Mouse (Mus musculus): ENCODE results near the gene Plcg2.
A peak's percentile ranks its signal among the peaks of the same experiment; 100 is the strongest.

The Plcg2 gene

DNA sequence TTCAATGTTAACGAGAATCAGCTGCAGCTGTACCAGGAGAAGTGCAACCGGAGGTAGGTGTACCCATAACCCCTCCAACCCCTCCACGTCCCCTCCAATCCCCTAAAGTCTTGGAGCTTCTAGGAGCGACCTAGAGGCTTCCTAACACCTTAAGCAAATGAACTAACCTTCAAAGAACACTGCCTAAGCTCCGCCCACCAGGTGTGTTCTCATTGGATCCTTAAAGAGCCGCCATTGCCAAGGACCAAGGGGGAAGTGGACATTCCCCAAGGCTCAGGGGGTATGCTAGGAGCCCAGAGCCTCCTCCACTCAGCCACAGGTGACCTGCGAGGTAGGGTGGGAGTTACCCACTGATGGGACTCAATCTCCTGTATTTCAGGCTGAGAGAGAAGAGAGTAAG, 136.3 kb downstream of the Plcg2 start:
- no peak for DNase-seq (ENCODE audit: low spot score)

DNA sequence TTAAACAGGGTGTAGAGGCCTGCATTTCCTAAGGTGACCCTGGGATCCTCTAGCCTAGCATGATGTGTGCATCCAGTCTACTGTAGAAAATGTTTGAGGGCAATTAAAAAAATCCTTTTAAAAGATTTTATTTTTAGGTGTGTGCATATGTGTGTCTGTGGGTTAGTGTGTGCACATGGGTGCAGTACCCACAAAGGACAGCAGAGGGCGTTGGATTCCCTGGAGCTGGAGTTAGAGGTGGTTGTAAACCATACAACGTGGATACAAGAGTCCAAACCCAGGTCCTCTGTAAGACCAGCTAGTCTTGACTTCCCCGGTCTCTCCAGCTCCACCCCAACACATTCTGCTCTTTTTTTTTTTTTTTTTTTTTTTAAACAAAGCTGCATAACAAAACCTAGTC, 139.4 kb downstream of the Plcg2 start:
- no peak for DNase-seq (ENCODE audit: low spot score)

DNA sequence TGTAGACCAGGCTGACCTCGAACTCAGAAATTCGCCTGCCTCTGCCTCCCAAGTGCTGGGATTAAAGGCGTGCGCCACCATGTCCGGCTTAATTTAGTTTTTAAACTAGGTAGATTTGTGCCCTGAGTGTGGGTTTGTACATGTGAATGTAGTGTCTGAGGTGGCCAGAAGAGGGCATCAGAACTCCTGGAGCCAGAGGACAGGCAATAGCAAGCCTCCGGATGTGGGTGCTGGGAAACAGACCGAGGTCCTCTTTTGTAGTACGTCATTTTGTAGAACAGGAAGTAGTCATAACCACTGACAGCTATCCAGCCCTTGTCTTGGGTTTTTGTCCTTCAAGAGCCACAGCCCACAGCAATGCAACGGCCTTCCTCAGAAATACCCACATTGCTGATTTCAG, 141.5 kb downstream of the Plcg2 start:
- no peak for DNase-seq (ENCODE audit: low spot score)

DNA sequence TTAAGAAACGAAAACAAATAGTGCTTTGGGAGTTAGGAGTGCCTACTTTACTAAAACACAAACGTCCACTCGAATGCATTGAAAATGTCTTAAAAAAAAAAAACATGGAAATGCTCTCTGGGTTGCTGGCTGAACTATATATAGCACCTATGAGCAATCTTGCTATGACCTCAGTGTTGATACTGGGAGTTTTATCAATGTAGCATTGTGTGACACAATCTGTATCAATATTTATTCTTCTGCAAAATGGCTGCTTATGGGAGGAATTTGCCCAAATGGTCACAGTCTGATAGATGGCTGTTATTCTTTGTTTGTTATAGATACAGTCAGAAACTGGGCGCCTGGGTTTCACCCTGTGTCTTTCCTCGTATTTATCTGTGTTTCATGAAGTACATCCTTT, 147.4 kb downstream of the Plcg2 start:
- DNase-seq (ENCODE audit: low spot score), result no peak

DNA sequence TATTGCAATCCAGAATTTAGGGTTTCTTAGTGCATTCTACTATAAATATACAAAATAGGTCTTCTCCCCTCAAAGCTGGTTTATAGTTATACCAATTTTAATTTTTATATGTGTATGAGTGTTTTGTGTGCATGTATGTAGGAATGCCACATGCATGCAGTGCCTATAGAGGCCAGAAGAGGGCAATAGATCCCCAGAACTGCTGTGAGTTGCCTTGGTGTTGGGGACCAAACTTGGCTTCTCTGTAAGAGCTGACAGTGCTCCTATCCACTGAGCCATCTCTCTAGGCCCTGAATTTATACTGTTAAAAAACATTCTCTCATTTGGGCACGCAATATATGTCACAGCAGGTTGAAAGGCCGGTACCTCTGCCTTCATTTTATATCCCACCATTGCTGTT, 147.9 kb downstream of the Plcg2 start:
- DNase-seq (ENCODE audit: low spot score), result peak; percentile 16

DNA sequence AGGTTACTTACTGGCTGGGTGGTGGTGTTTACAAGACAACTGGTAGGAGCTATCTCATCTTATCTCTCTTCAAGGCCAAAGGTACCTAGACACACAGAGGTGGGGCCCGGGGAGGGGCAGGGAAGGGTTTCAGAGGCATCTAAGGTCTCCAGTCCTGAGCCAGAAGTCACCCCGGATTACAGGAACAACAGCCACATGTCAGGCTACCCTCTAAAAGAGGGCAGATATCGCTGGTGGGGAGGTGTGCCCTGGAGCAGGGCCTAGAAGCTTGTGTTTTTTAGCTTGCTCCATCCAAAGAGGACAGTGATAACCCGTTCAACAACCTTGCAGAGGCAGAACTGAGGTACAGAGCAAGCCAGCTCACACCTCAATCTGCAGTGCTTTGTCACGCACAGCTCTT, 148.3 kb downstream of the Plcg2 start:
- no peak for DNase-seq (ENCODE audit: low spot score)

DNA sequence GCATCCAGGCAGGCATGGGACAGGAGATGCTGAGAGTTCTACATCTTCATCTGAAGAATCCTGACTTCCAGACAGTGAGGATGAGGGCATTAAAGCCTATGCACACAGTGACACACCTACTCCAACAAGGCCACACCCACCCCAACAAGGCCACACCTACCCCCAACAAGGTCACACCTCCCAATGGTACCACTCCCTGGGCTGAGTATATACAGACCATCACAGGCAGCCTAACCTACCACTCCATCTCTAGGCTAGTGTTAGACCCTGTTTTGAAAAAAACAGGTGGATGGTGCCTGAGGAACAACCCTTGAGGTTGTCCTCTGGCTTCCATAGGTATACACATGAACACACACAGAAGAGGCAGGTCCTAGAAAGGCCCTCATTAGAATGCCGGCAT, 154.2 kb downstream of the Plcg2 start:
- no peak for DNase-seq (ENCODE audit: low spot score)

DNA sequence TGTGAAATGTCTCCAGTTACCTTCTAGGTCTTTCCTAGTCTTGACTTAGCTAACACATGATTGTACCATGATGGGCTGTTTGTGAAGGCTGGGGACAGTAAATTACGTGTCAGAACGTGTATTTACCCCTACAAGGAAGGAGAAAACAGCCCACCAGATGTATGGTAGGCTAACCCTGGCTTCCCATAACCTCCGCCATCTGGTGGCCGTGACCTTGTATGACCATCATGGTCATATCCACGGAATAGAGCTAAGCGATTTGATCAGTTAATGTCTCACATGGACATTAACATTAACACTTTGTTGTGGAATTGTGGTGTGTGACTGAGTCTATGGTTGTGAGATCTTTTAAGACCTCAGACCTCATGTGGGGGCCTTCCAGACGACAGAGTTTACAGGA, 160.9 kb downstream of the Plcg2 start:
- DNase-seq (ENCODE audit: low spot score), result no peak

DNA sequence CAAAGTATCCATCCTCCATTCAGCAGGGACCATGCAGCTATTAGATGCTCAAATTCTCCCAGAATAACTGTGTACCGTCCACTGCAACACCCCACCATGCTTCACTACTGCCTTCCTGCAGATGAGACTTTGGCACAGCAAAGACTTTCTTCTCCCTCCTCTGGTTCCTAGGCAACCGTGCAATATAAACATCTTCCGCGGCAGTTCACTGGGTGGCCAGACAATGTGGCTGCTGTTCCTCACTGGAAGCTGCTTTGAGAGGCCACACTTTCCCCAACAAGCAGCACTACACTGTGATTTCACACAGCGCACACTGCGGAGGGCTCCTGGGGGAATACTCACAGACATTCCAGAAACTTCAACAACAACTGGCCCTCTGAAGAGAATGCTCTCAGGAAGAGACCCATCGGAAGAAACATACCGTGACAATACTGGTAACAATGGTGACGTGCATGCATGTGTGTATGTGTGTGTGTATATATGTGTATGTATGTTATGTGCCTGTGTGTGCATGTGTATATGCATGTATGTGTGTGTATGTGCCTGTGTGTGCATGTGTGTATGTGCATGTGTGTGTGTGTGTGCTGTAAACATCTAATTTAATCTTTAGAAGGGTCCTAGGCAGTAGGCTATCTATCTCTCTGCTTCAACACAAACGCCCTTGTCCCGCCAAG, 162.4 kb downstream of the Plcg2 start:
- DNase-seq (ENCODE audit: low spot score), result peak; percentile 3

DNA sequence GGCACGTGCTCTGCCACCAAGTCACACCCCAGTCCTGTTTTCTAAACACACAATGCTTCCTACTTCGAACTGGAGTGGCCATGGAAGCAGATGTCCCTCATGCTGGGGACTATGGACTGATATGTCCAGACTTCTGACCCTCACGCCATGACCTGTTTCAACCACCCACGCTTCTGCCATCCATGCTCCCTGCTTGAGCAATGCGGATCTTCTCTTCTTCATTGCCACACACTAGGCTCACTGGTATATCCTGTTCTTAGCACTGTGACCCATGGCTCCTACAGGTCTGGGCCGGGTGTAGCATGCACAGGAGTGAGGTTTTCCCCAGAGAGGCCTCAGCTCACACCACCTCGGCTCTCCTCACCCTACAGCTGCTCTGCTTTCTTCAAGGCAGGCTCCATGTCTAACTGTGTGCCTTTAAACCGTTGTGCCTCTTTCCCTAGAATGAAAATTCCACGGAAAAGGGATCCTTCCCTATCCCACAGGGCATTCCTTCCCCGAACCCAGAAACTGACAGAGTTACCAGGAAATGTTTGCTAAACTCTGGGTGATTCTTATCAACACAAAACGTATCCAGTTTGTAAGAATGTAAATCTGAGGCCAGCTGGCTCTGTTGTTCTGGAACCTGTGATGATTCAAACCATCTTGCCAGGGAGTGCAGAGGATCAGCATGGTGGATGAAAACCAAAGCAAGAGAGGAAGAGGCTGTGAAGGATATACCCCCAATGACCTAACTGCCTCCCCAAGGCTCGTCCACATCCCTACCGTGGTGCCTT, 169.4 kb downstream of the Plcg2 start:
- no peak for DNase-seq (ENCODE audit: low spot score)

DNA sequence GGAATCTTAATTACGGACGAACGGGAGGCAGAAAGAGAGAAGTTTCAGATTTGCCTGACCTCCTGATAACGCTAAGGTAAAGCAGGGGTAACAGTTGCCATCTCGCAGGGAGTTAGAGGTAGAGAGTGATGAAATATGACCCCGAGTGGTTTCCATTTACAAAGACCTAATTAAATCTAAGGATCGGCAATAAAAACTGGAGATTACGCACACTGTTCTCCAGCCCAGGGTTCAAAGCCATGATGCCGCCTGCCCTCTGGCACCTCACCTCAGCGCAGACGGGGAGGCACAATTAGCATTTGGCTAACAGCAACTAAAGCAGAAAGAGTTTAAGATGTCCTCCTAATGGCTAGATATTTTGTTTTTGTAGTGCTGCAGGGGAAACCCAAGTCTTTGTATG, 172.4 kb downstream of the Plcg2 start:
- DNase-seq (ENCODE audit: low spot score), result no peak

DNA sequence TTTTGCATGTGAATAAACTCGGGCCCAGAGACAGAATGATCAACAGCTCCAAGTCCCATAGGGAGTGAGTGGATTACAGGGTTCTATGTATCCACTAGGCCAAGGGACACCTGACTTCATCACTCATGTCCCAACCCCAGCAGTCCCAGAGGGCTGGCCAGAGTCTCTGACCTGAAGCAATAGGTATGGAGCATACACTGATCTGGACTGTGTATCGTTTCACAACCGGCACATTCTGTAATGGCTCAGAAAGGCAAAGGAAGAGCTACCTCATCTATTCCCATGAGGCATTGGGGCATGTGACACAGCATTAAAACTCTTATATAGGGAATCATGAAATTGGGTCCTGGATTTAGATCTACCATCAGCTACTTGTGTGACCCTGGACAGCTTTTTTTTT, 174.5 kb downstream of the Plcg2 start:
- no peak for DNase-seq (ENCODE audit: low spot score)

DNA sequence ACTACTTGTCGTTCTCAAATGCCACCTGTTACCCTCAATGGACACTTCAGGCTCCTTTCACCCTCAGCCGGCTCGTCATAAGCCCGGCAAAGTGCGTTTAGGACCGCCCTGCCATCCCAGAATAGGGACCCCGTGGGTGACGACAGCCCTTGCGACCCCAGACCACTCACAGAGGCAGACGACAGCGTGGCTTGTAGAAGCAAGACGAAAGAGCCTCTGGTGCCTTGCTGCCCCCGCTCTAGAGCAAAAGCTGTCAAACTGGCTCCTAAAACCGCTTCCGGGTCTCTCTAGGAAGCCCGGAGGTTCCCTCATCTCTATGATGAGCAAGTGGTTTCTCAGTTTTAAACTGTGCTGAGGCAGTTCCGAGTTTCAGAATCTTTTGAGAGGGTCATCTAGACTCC, 175.3 kb downstream of the Plcg2 start, which contains the start of gene Sdr42e1:
TSS of gene Sdr42e1 (minus strand) at position 260 of the 401 bp plus-strand sequence.
- DNase-seq (ENCODE audit: low spot score), result peak; percentile 9

DNA sequence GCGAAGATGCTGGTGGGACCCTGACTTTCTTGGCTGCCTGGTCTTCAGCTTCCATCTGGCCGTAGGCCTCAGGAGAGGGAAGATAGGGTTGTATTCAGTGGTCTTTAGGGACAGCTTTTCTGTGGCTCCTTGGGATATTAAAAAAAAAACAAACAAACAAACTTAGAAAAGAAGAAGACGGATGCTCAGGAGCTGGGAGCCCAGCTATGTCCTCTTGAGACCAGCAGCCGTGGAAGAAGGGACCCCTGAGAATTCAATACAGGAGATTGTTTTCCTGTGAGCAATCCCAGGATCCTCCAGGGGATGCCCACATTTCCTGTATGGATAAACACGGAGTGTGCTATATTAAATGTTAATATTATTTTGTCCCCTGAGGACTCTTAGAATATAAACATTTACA, 177.1 kb downstream of the Plcg2 start:
- no peak for DNase-seq (ENCODE audit: low spot score)

DNA sequence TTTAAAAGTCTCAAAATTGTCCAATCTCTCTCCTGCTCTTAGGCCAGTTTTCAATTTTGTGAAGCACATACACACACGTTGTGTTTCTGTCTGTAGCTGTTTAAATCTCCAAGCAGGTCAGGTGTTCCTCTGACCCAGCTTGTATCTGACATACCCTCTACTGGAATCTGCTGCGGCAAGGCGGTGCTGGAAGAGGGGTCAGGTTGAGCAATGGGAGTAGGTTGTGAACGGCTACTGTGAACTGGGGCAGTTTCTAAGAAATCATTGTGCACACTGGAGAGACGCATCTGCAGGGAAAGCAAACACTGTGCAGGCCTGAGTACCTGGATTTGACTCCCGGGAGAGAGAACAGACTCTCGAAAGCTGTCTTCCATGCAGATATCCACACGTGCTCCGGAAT, 178.4 kb downstream of the Plcg2 start:
- no peak for DNase-seq (ENCODE audit: low spot score)

DNA sequence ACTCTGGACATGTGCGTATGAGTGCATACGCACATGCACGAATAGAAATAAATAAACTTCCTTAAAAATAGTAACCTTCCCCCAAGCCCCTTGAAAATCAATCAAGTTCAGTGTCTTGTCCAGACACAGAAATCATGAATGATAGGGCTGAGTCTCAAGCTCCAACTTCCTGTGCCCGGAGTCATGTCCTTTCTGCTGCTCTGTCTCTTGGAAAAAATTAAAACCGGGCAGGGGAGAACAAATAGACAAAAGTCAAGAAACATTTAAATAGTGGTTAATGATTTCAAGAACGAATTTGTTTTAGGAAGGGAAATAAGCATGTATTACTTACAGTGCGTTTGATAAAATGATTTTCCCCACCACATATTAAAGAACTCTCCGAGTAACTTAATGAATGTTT, 178.9 kb downstream of the Plcg2 start:
- no peak for DNase-seq (ENCODE audit: low spot score)

DNA sequence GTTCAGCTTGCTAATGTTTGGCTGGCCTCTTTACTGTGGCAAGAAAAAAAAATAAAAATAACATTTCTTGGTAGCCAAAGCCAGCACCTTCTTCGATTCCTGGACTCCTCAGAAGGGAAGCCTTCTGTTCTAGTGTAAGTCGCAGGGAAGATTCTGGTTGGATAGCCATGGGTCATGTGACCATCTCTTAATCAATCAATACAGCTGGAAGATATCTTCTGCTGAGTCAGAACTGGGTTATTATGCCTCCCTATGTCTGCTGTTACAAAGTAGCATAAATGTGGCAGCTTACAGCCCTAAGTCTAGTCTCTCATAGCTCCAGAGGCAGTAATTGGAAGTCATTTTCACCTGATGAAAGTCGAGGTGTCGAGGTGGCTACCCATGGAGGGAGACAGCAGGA, 180.6 kb downstream of the Plcg2 start:
- no peak for DNase-seq (ENCODE audit: low spot score)

DNA sequence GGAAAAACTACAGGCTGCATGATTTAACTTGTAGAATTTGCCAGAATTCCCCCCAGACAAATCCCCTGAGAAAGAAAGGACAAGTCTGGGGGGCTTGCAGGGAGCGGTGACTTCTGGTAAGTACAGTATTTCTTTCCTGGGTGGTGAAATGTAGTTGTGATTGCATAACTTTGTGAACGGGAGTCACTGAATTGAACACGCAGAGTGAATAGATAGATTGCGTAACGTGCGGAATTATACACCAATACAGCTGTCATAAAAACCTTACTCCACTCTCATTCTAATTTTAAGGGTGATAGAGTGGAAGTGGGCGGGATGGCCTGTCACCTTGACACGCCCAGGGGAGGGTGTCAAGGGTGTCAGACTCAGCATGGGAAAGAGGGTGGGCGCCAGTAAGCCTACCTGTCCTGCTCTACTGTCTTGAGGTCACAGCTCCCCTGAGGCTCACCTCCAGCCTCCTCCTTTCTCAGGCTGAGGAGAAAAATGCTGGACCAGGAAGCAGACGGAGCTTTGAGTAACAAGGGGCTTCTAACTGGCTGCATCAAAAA, 185.9 kb downstream of the Plcg2 start:
- DNase-seq (ENCODE audit: low spot score), result no peak

DNA sequence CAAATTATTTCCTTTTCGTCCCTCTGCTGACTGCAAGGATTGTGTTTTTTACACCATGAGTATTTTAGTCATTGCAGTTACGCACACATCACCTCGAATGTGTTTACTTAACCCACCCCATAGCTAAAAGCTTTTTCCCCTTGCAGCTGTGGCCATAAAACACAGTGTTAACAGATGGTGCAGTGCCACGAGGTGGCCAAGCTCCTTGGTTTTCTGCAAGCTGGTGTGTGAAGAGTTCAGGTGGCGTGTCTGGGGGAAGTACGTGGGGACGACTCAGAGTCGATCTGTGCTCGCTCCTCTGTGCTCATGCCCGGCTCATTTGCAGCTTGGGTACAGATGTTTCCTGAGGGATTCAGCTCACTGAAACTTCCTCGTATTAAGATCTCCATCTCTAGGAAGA, 186.4 kb downstream of the Plcg2 start:
- DNase-seq (ENCODE audit: low spot score), result no peak
